Mouse (Mus musculus): ENCODE measurements at regions not wholly inside any gene's neighbourhood (a gene's known extent, or its start where the extent isn't known, plus 50 kb on each side); places are given as distances from the start of the nearest gene placed in this dataset.
A peak's percentile ranks its signal among the peaks of the same experiment; 100 is the strongest.

DNA sequence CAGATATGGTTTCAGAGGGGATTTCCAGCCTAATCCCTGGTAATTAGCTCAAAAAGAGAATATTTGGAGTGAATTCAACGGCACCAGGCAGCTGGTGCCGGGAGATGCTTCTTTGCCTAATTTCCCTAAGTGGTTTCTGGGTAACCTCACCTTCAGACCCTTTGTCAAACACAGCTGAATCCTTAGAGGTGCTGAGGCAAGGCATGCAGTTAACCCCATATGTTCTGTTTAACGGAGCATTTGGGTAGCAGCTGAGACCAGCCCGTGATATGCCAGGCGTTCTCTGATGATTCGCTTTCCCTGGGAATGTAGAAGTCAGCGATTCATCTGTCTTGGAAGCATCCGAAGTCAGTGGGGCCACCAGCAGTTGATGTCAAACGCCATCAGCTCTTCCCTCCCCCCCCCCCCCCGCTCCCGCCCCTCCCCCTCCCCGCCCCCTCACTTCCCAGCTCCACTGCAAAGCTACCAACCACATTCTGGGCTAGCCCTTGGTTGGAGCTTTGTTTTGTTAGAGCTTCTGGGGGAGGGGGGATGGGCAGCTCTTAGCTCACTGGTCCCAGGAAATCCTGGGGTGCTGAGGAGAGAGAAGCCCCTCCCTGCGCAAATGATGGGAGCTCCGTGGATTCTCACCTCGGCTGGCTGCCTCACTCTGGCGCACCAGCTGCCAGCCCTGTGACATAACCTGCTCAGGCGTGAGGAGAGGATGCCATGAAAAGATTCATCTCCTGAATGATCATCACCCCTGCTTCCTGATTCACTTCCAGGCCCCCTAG lies 214.5 kb upstream of the Gm10131 start:
- Histone ChIP-seq H3K9ac (ENCODE audit: low read depth, low read length) (peak overlapping the region; percentile 63), H3K27ac (ENCODE audit: low read depth, low read length) (peak overlapping the region; percentile 79), H3K9me3 (ENCODE audit: control insufficient read depth, low read length) (no peaks in the 10 kb centered on the region), H3K36me3 (ENCODE audit: control insufficient read depth, insufficient read depth, low read length) (no peaks in the 10 kb centered on the region), H3K4me3 (ENCODE audit: low read length) (peak overlapping the region; percentile 36), H3K27me3 (replicated peaks; ENCODE audit: control insufficient read depth, insufficient read depth, low read length) (no peaks in the 10 kb centered on the region), H3K4me2 (ENCODE audit: low read length) (peak overlapping the region; percentile 62), H3K4me1 (ENCODE audit: control insufficient read depth, insufficient read depth, low read depth, low read length) (peaks cover 22% of the 10 kb centered on the region)
- peak; percentile 85 for ATAC-seq
- 2% methylated on average over 15 of the region's 17 CpGs for WGBS

DNA sequence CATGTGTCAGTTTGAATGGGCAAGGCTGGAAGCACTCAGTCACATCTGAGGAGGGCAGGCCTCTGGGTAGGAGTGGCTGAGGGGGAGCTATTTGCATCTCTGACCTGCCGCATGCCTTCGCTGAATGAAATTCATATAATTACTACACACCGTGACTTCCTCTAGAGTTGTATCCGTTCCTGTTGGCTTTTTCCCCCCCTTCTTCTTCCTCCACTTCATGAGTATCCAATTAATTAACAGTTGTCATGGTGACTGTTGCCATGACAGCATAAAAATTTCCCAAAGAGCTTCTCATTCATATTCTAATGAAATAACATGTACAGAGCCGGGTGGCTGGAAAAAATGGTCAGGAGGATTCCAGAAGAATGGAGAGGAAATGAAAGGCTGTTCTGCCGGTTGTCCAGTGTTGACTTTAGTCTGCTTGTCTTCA lies 208.6 kb upstream of the Gm10131 start:
- no peaks in the 10 kb centered on the region for H3K9me3 ChIP-seq (ENCODE audit: control insufficient read depth, low read length)
- H3K27me3 ChIP-seq (replicated peaks; ENCODE audit: control insufficient read depth, insufficient read depth, low read length): no peaks in the 10 kb centered on the region
- ATAC-seq: peak; percentile 84
- 20% methylated on average over 6 of the region's 6 CpGs for WGBS
- peak overlapping the region; percentile 25; the same call in 1 of the 2 replicates for H3K9ac ChIP-seq (ENCODE audit: low read depth, low read length)
- peak overlapping the region; percentile 25 for H3K4me2 ChIP-seq (ENCODE audit: low read length)
- no peak overlapping the region for H3K4me3 ChIP-seq (ENCODE audit: low read length)
- H3K36me3 ChIP-seq (ENCODE audit: control insufficient read depth, insufficient read depth, low read length): no peaks in the 10 kb centered on the region
- peaks cover 20% of the 10 kb centered on the region for H3K4me1 ChIP-seq (ENCODE audit: control insufficient read depth, insufficient read depth, low read depth, low read length)
- H3K27ac ChIP-seq (ENCODE audit: low read depth, low read length): peak overlapping the region; percentile 69

DNA sequence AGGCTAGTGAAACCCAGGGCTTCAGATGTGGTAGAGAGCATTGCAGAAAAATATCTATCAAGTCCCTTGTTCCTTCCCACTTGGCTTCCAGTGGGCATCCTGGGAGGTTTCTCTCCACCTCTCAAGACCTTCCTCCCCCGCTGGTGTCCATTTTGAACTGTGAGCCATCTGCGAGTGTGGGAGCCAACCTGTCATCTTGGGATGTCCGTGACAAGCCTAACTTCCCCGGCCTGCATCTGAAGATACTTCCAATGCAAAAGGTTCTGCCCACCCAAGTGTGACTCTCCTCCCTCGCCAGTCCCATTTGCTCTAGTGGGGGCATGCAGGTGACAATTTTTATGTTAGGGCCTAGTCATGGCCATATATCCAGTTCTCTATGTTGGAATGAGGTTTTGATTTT lies 208.2 kb upstream of the Gm10131 start:
- Histone ChIP-seq H3K9me3 (ENCODE audit: control insufficient read depth, low read length) (no peaks in the 10 kb centered on the region), H3K4me3 (ENCODE audit: low read length) (no peak overlapping the region), H3K4me1 (ENCODE audit: control insufficient read depth, insufficient read depth, low read depth, low read length) (peaks cover 19% of the 10 kb centered on the region), H3K27ac (ENCODE audit: low read depth, low read length) (peak overlapping the region; percentile 69), H3K36me3 (ENCODE audit: control insufficient read depth, insufficient read depth, low read length) (no peaks in the 10 kb centered on the region), H3K4me2 (ENCODE audit: low read length) (peak overlapping the region; percentile 25), H3K27me3 (replicated peaks; ENCODE audit: control insufficient read depth, insufficient read depth, low read length) (no peaks in the 10 kb centered on the region), H3K9ac (ENCODE audit: low read depth, low read length) (peak overlapping the region; percentile 25; the same call in 1 of the 2 replicates)
- no peak for ATAC-seq
- WGBS: 43% methylated on average over 5 of the region's 5 CpGs

DNA sequence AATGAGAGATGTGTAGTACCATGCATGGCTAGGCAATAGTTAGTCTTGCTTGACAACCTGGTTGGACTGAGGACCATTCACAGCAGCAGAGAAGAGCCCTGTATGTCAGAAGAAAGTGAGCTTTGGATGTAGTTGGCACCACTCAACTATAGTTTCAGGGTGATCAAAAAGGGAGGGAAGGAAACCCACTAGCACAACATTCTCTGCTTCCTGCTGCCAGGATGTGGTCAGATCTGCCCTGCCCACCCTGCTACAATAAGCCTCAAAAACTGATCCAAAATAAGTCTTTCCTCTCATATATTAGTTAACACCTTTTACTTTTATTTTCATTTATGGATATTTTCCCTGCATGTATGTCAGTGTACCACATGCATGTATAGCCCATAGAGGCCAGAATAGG lies 203.7 kb upstream of the Gm10131 start:
- no peak for ATAC-seq
- H3K4me3 ChIP-seq (ENCODE audit: low read length): no peak overlapping the region
- peaks cover 7% of the 10 kb centered on the region for H3K4me1 ChIP-seq (ENCODE audit: control insufficient read depth, insufficient read depth, low read depth, low read length)
- H3K4me2 ChIP-seq (ENCODE audit: low read length): no peak overlapping the region
- H3K9me3 ChIP-seq (ENCODE audit: control insufficient read depth, low read length): no peaks in the 10 kb centered on the region
- no peaks in the 10 kb centered on the region for H3K36me3 ChIP-seq (ENCODE audit: control insufficient read depth, insufficient read depth, low read length)
- H3K27me3 ChIP-seq (replicated peaks; ENCODE audit: control insufficient read depth, insufficient read depth, low read length): no peaks in the 10 kb centered on the region
- no peak overlapping the region for H3K27ac ChIP-seq (ENCODE audit: low read depth, low read length)
- H3K9ac ChIP-seq (ENCODE audit: low read depth, low read length): no peak overlapping the region

DNA sequence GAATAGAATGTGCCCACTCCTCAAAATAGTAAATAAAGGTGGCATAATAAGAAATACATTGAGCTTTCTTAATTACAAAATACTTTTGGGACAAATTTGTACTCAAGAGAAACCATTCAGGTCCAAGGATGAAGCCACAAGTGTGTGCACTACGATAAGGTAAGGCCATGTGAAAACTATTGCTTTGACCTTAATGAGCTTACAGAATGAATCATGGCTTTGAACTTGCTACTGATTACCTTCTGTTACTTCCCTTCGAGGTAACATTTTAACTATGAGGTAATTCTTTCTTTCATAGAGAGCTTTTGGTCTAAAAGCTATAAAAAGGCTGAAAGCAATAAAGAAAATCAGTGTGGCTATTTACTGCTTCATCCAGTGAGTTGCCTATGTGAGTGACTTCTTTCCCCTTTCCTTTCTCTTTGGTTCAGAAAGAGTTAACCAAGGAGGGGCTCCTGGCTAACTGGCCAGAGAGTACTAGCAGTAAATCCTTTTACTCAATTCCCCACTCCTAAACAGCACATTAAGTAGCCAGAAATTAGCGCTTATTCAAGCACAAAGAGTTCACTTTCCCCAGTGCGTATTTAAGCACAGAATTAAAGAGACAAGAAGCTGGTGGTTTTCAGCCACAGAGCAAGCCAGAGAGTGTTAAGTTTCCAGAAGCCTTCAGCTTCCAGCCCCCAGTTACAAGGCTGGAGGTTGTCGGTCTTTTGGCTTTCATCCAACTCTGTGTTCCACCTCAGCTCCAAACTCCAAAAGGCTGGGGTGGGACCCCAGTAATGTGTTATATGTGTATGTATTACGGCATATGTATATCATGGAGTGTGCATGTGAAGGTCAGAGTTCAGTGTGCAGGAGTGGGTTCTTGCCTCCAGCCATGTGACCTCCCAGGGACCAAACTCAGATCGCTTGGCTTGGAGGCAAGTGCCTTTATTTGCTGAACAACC lies 194.3 kb upstream of the Gm10131 start:
- Histone ChIP-seq H3K27ac (ENCODE audit: low read depth, low read length) (no peak overlapping the region), H3K4me1 (ENCODE audit: control insufficient read depth, insufficient read depth, low read depth, low read length) (0 out of 2 replicates have a peak, but pooled peaks cover 3% of the 10 kb centered on the region), H3K4me3 (ENCODE audit: low read length) (no peak overlapping the region), H3K27me3 (replicated peaks; ENCODE audit: control insufficient read depth, insufficient read depth, low read length) (no peaks in the 10 kb centered on the region), H3K9ac (ENCODE audit: low read depth, low read length) (no peak overlapping the region), H3K9me3 (ENCODE audit: control insufficient read depth, low read length) (peaks cover 3% of the 10 kb centered on the region; the same call in 1 of the 2 replicates), H3K36me3 (ENCODE audit: control insufficient read depth, insufficient read depth, low read length) (no peaks in the 10 kb centered on the region), H3K4me2 (ENCODE audit: low read length) (no peak overlapping the region)
- ATAC-seq: no peak
- 58% methylated on average over 7 of the region's 7 CpGs for WGBS

DNA sequence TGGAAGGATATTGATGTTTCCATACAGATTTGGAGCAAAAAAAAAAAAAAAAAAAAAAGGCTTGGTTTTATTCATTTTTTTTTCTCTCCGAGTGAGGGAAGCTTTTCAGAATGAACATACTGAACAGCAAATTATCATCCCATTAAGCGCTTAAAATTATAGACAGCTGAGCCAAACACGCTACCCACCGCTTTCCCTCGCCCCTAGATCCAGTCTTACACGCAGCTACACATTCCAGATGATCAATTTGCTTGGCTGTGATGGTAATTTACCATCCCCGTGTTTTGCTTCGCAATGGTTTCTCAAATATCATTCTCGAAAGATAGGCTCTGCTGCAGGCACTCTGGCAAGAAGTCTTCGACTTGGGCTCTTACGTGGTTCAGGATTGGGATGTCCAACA lies 192.3 kb upstream of the Gm10131 start:
- 79% methylated on average over 11 of the region's 11 CpGs for WGBS
- no peak for ATAC-seq
- Histone ChIP-seq H3K9ac (ENCODE audit: low read depth, low read length) (no peak overlapping the region), H3K27ac (ENCODE audit: low read depth, low read length) (no peak overlapping the region), H3K4me3 (ENCODE audit: low read length) (no peak overlapping the region), H3K36me3 (ENCODE audit: control insufficient read depth, insufficient read depth, low read length) (no peaks in the 10 kb centered on the region), H3K27me3 (replicated peaks; ENCODE audit: control insufficient read depth, insufficient read depth, low read length) (no peaks in the 10 kb centered on the region), H3K4me2 (ENCODE audit: low read length) (no peak overlapping the region), H3K4me1 (ENCODE audit: control insufficient read depth, insufficient read depth, low read depth, low read length) (0 out of 2 replicates have a peak, but pooled peaks cover 3% of the 10 kb centered on the region), H3K9me3 (ENCODE audit: control insufficient read depth, low read length) (peaks cover 3% of the 10 kb centered on the region; the same call in 1 of the 2 replicates)

DNA sequence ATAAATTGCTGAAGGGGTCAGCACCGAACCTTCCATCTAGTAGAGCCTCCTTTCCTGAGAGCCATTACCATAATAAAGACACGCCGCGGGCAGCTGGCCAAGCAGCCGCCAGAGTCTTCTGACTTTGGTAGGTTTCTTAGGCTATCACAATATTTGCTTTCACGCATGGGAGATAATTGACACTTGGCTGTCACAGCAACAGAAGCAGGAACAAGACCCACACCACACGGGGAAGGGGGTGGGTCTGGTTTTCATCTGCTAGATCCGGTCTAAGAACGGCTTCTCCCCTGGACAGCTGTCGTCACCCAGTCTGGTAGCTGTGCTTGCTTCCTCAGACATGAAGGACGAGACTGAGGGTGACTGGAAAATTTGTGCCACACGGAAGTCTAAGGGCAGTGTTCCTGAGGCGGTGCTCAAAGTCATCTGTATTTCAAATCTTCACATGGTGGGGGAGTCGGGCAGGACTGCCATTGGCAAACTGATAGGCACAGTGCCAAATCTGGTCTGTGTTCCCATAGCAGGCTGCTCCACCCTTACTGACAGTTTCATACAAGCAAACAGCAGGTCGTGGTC lies 188.9 kb upstream of the Gm10131 start:
- Histone ChIP-seq H3K36me3 (ENCODE audit: control insufficient read depth, insufficient read depth, low read length) (no peaks in the 10 kb centered on the region), H3K4me3 (ENCODE audit: low read length) (no peak overlapping the region)
- ATAC-seq: peak; percentile 45

DNA sequence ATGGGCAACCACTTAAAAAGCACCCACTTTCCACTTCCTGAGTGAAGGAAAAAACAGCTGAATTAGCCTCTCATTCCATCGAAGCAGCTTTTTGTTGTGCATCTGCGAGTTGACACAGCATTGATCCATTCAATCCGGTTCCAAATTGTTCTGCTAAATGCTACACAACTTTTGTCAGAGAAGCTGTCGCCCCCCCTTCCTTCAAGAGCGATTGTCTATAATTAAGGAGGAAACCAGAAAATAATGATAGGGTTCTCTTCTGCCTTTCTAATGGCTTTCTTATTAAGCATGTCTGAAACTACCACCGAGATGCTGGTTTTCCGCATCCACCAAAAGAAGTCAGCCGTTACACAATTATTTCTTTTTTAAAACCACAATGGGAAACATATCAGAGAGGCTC lies 183.2 kb upstream of the Gm10131 start:
- no peak overlapping the region for H3K4me2 ChIP-seq (ENCODE audit: low read length)
- WGBS: 91% methylated on average over 8 of the region's 8 CpGs

More for the DNA sequence above, 188.9 kb upstream of the Gm10131 start:
- H3K27ac ChIP-seq (ENCODE audit: low read depth, low read length): no peak overlapping the region
- no peaks in the 10 kb centered on the region for H3K9me3 ChIP-seq (ENCODE audit: control insufficient read depth, low read length)
- WGBS: 26% methylated on average over 15 of the region's 15 CpGs
- no peak overlapping the region for H3K4me2 ChIP-seq (ENCODE audit: low read length)
- no peak overlapping the region for H3K9ac ChIP-seq (ENCODE audit: low read depth, low read length)
- no peaks in the 10 kb centered on the region for H3K4me1 ChIP-seq (ENCODE audit: control insufficient read depth, insufficient read depth, low read depth, low read length)
- no peaks in the 10 kb centered on the region for H3K27me3 ChIP-seq (replicated peaks; ENCODE audit: control insufficient read depth, insufficient read depth, low read length)

DNA sequence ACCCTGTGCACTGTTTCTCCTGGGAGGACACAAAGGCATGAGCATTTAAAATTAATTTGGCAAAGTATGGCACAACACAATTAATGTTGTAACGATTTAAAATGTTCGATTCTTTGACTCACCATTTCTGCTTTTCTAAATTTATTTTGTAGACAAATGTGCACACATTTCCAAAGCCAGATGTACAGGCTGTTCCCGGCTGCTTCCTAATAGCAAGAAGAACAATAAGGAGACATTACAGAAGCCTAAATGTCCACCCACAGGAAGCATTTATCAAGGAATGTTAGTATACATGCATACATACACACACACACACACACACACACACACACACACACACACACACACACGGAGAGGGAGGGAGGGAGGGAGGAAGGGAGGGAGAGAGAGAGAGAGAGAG lies 179.1 kb upstream of the Gm10131 start:
- no peak for ATAC-seq
- H3K36me3 ChIP-seq (ENCODE audit: control insufficient read depth, insufficient read depth, low read length): no peaks in the 10 kb centered on the region
- H3K9ac ChIP-seq (ENCODE audit: low read depth, low read length): no peak overlapping the region
- H3K4me1 ChIP-seq (ENCODE audit: control insufficient read depth, insufficient read depth, low read depth, low read length): no peaks in the 10 kb centered on the region
- H3K4me3 ChIP-seq (ENCODE audit: low read length): no peak overlapping the region
- 85% methylated on average over 4 of the region's 4 CpGs for WGBS
- H3K4me2 ChIP-seq (ENCODE audit: low read length): no peak overlapping the region
- H3K27ac ChIP-seq (ENCODE audit: low read depth, low read length): no peak overlapping the region
- H3K9me3 ChIP-seq (ENCODE audit: control insufficient read depth, low read length): no peaks in the 10 kb centered on the region; the same call in 1 of the 2 replicates
- no peaks in the 10 kb centered on the region for H3K27me3 ChIP-seq (replicated peaks; ENCODE audit: control insufficient read depth, insufficient read depth, low read length)

More for the DNA sequence above, 183.2 kb upstream of the Gm10131 start:
- no peaks in the 10 kb centered on the region for H3K4me1 ChIP-seq (ENCODE audit: control insufficient read depth, insufficient read depth, low read depth, low read length)
- no peaks in the 10 kb centered on the region for H3K27me3 ChIP-seq (replicated peaks; ENCODE audit: control insufficient read depth, insufficient read depth, low read length)
- ATAC-seq: no peak
- H3K9me3 ChIP-seq (ENCODE audit: control insufficient read depth, low read length): no peaks in the 10 kb centered on the region; the same call in 1 of the 2 replicates
- no peak overlapping the region for H3K4me3 ChIP-seq (ENCODE audit: low read length)
- H3K36me3 ChIP-seq (ENCODE audit: control insufficient read depth, insufficient read depth, low read length): no peaks in the 10 kb centered on the region
- H3K27ac ChIP-seq (ENCODE audit: low read depth, low read length): no peak overlapping the region
- no peak overlapping the region for H3K9ac ChIP-seq (ENCODE audit: low read depth, low read length)
